Mouse (Mus musculus) olfactory bulb, adult 2 months (tissue): Measurements from ENCODE around the gene Cdc25b.

Experiments
- CTCF ChIP-seq: fragments of 200-500 bp; IDR thresholded peaks from 2 replicates; pipeline ENCODE4 v1.5.1; 2012; ENCODE audit warnings: low read depth, mild to moderate bottlenecking, low read length, moderate library complexity; ENCODE audit not compliant: insufficient read depth
- POLR2A ChIP-seq: fragments of 200-500 bp; IDR thresholded peaks from 2 replicates; pipeline ENCODE4 v1.6.1; 2012; ENCODE audit warnings: mild to moderate bottlenecking, low read depth, low read length, moderate library complexity; ENCODE audit not compliant: insufficient read depth

GRCm38 (mm10) chr2:131174700-131175099, 12.0 kb upstream of the Cdc25b start:
- TF ChIP-seq POLR2A: no peak
- no peak for TF ChIP-seq CTCF
